Mouse (Mus musculus) olfactory bulb, adult 2 months (tissue): ENCODE data around the gene Syn3.

Experiments
- CTCF ChIP-seq: fragments of 200-500 bp; IDR thresholded peaks from 2 replicates; pipeline ENCODE4 v1.5.1; 2012; ENCODE audit warnings: low read depth, mild to moderate bottlenecking, low read length, moderate library complexity; ENCODE audit not compliant: insufficient read depth
- POLR2A ChIP-seq: fragments of 200-500 bp; IDR thresholded peaks from 2 replicates; pipeline ENCODE4 v1.6.1; 2012; ENCODE audit warnings: mild to moderate bottlenecking, low read depth, low read length, moderate library complexity; ENCODE audit not compliant: insufficient read depth

GRCm38 (mm10) chr10:86078761-86079160, 419.9 kb downstream of the Syn3 start:
- TF ChIP-seq POLR2A (no peak), CTCF (no peak)
